Mouse (Mus musculus) CH12.LX (cell line): ENCODE results near the gene Smurf2.

Source experiments
- CTCF ChIP-seq, 2 experiments: IDR thresholded peaks in 1 of 2; conservative IDR thresholded peaks in 1 of 2; 2 replicates each; pipeline ENCODE4 v1.5.1; 2011 to 2012; ENCODE audit warnings: low read depth in 2 of 2, low read length in 2 of 2, improper control_type of control experiment in 1 of 2, inconsistent platforms in 1 of 2, mild to moderate bottlenecking in 1 of 2, moderate library complexity in 1 of 2
- EP300 ChIP-seq: IDR thresholded peaks from 2 replicates; pipeline ENCODE4 v1.6.1; 2011; ENCODE audit warnings: low read length, improper control_type of control experiment
- IRF4 ChIP-seq: IDR thresholded peaks from 2 replicates; pipeline ENCODE4 v1.6.1; 2014; ENCODE audit warnings: low read depth, mild to moderate bottlenecking, inconsistent platforms, low read length, improper control_type of control experiment
- POLR2A ChIP-seq: IDR thresholded peaks from 2 replicates; pipeline ENCODE4 v1.6.1; 2011; ENCODE audit warnings: low read depth, mild to moderate bottlenecking, improper control_type of control experiment, low read length
- TCF12 ChIP-seq: IDR thresholded peaks from 2 replicates; pipeline ENCODE4 v1.6.1; 2014; ENCODE audit warnings: low read depth, mild to moderate bottlenecking, inconsistent platforms, low read length, improper control_type of control experiment
- USF1 ChIP-seq: IDR thresholded peaks from 2 replicates; pipeline ENCODE4 v1.6.1; 2014; ENCODE audit warnings: low read depth, mild to moderate bottlenecking, inconsistent platforms, low read length, improper control_type of control experiment
- ZC3H11A ChIP-seq: IDR thresholded peaks from 2 replicates; pipeline ENCODE4 v1.6.1; 2012; ENCODE audit warnings: low read depth, mild to moderate bottlenecking, inconsistent platforms, low read length, improper control_type of control experiment

DNA sequence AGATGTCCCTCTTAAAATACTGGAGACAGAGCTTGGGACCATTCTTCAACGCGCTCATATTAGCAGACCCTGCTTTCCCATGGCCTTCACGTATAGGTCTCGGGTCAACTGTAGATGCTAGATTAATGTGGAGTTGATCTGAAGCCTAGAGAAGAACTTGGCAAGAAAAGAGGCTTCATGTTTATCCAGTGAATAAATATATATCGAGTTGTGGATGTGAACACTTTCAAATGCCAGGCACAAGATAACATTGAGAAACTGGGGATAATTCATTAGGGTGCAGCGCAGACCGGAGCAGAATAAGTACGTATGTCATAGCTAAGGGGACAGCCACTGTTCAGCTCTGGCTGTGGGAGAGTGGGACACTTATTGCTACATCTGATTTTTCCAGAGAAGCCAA lies 49.3 kb upstream of the Smurf2 start:
- no peak for TF ChIP-seq CTCF (conservative IDR thresholded peaks at IDR 0.05 in 1 of 2, IDR thresholded peaks at IDR 0.05 in 1 of 2; ENCODE audit: low read depth in 2 of 2, low read length in 2 of 2)
- no peak for TF ChIP-seq USF1
- no peak for TF ChIP-seq ZC3H11A
- no peak for TF ChIP-seq POLR2A
- no peak for TF ChIP-seq EP300
- TF ChIP-seq TCF12: no peak
- TF ChIP-seq IRF4: no peak
